Mouse (Mus musculus) liver, adult 10 weeks (tissue): ENCODE results near the gene Olfr154. TPM values are rescaled to one million over a fixed set of nuclear protein-coding genes. Genes with fewer than 3 reads are reported as not detected.

Experiments used
- polyA plus RNA-seq: library from polyadenylated mRNA; stranded (reverse); fragments of 350-450 nt; fragmentation: Illumina TruSeq; extraction: RNeasy Lipid Tissue Mini Kit (QIAGEN cat#74804); gene quantifications from one replicate; pipeline ENCODE4 v1.2.3, GENCODE M21; 2014; ENCODE audit warnings: low read depth, low replicate concordance

Olfr154 gene
- polyA plus RNA-seq = not detected

GRCm38 (mm10) chr2:85664355-85664754 lies at the start of gene Olfr154:
Gene Olfr154, minus strand, starts transcription at chr2:85664455.

GRCm38 (mm10) chr2:85689131-85689530 lies 24.9 kb upstream of the Olfr154 start, which contains the start of gene Olfr1008:
Gene Olfr1008, plus strand, starts transcription at chr2:85689431.

GRCm38 (mm10) chr2:85678667-85679066 lies 14.4 kb upstream of the Olfr154 start, which contains the start of gene Olfr1006:
Gene Olfr1006, minus strand, starts transcription at chr2:85678767.

GRCm38 (mm10) chr2:85650604-85651003 lies 13.7 kb downstream of the Olfr154 start, which contains the start of gene Olfr1002:
Gene Olfr1002, minus strand, starts transcription at chr2:85650704.

Other genes with a start within 250 kb of the Olfr154 start
- not detected for gene Olfr993, start 249.6 kb downstream of the Olfr154 start, polyA plus RNA-seq
- gene Olfr994, start 228.0 kb downstream of the Olfr154 start, polyA plus RNA-seq = not detected
- not detected for gene Olfr995, start 220.8 kb downstream of the Olfr154 start, polyA plus RNA-seq
- gene 4833423E24Rik, start 145.4 kb downstream of the Olfr154 start, polyA plus RNA-seq = not detected
- not detected for gene Olfr996, start 85.2 kb downstream of the Olfr154 start, polyA plus RNA-seq
- not detected for gene Olfr998, start 75.5 kb downstream of the Olfr154 start, polyA plus RNA-seq
- not detected for gene Olfr1000, start 52.6 kb downstream of the Olfr154 start, polyA plus RNA-seq
- gene Olfr1002, start 13.8 kb downstream of the Olfr154 start, polyA plus RNA-seq = not detected
- gene Olfr1006, start 14.3 kb upstream of the Olfr154 start, polyA plus RNA-seq = not detected
- not detected for gene Olfr1008, start 25.0 kb upstream of the Olfr154 start, polyA plus RNA-seq
- not detected for gene Olfr1009, start 51.0 kb upstream of the Olfr154 start, polyA plus RNA-seq
- not detected for gene Olfr1012, start 98.3 kb upstream of the Olfr154 start, polyA plus RNA-seq
- not detected for gene Olfr1013, start 102.6 kb upstream of the Olfr154 start, polyA plus RNA-seq
- not detected for gene Olfr1014, start 108.3 kb upstream of the Olfr154 start, polyA plus RNA-seq
- not detected for gene Olfr1015, start 117.6 kb upstream of the Olfr154 start, polyA plus RNA-seq
- not detected for gene Olfr1016, start 138.1 kb upstream of the Olfr154 start, polyA plus RNA-seq
- not detected for gene Olfr1018, start 154.0 kb upstream of the Olfr154 start, polyA plus RNA-seq
- gene Olfr1019, start 181.0 kb upstream of the Olfr154 start, polyA plus RNA-seq = not detected
- gene Olfr1020, start 182.6 kb upstream of the Olfr154 start, polyA plus RNA-seq = not detected
- not detected for gene Olfr1022, start 204.1 kb upstream of the Olfr154 start, polyA plus RNA-seq
- not detected for gene Olfr1023, start 221.2 kb upstream of the Olfr154 start, polyA plus RNA-seq
- not detected for gene Olfr1024, start 240.6 kb upstream of the Olfr154 start, polyA plus RNA-seq